Mouse (Mus musculus): ENCODE measurements around the gene Epb41l2.

DNA sequence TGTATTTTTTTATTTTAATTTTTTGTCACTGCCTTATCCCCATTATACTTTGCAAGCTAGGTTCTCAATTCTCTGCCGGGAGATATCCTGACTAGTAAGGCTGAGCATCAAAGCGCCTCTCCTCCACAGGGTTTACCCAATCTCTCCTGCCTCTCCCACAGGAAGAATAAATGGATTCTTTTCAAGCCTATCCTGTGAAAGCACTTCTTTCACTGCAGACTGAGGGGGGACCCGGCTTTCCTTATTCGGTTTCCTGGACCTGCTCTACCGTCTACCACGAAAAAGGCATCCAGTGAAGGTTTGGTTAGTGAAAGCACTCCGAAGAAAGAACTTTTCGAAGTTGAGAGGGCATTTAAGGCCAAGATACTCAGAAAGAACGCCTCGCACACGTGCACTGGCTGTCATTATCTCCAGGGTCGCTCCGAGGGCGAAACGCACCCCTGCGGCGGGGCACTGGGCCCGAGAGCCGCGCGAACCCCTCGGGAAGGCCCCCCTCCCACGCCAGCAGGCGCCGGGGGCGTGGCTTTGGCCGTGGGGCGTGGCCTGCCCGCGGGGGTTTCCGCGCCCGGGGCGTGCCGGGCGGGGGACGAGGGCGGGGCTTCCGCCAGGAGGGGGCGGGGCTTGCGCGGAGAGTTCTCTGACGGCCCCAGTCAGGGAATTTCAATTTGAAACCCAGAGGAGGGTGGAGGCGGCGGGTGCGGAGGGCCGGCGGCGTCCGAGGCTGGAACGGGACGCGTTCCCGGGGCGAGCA is at the start of gene Epb41l2:
- TF ChIP-seq CTCF (conservative IDR thresholded peaks at IDR 0.05; ENCODE audit: low read length) (no peak), POU5F1 (IDR thresholded peaks at IDR 0.05; ENCODE audit: borderline replicate concordance, low read length) (no peak), NANOG (IDR thresholded peaks at IDR 0.05; ENCODE audit: borderline replicate concordance, low read length) (no peak)

Data from E14TG2a.4 (cell line).